Mouse (Mus musculus): ENCODE data around the gene Cfd.

DNA sequence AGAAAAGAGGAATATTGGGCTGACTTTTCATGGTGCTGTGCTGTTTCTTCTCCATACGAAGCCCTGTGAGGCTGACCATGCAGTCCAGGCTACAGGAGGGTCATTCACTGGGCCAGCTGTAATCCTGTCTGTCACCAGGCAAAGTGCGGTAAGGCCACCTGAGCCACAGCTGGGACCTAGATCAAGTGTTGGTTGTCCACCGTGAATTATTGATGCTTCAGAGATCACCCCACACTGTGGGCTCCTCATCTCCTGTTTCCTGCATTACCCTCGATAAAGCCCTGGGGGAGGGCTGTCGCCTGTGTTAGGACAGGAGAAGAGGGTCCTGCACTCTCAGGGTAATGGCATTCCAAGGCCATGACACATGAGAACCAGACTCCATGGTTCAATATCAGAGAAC, 44.1 kb upstream of the Cfd start:
- TF ChIP-seq EP300 (IDR thresholded peaks at IDR 0.05; ENCODE audit: low read depth) (no peak), CTCF (IDR thresholded peaks at IDR 0.05; ENCODE audit: low read depth) (no peak)

Measured in heart, postnatal 0 days (tissue).